8 mouse cellular contexts compared by ENCODE assay signal in the genomic region with DNA sequence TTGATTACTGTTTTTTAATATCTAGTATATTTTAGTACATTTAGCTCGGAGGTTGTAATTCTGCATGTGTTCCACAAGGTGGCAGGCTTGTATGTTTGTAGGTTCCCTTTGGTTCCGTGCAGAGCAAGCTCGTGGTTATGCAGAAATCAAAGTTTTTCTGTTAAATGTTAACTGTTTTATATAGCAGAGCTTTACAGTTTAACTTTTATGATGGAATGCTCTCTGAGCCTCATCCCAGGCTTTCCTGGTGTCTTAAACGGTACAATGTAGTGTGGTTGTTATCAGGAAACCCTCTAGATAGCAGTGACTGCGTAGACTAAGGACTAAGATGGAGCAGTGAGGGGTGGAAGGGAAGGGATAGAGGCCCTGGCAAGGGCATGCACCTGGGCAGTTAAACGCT.
DNase-seq lines count a peak whose midpoint lies in the region; ATAC-seq and TF ChIP-seq lines count a peak whose summit lies in the region.

No protein-coding gene starts in this region.

- H3K9ac ChIP-seq in midbrain, embryonic 14.5 days (replicated peaks; ENCODE audit: low read length): no peak overlapping the region
- H3K9ac ChIP-seq in midbrain, embryonic 11.5 days (ENCODE audit: low read length): no peak overlapping the region

- H3K4me1 ChIP-seq in midbrain, embryonic 14.5 days (ENCODE audit: control insufficient read depth, insufficient read depth, low read length): no peaks in the 10 kb centered on the region
- no peaks in the 10 kb centered on the region for H3K4me1 ChIP-seq in midbrain, embryonic 11.5 days (ENCODE audit: control insufficient read depth, insufficient read depth, low read length)
- peaks cover 2% of the 10 kb centered on the region; the same call in 1 of the 2 replicates for H3K4me1 ChIP-seq in cortical plate, adult 2 months (ENCODE audit: control insufficient read depth, insufficient read depth, low read length)

- DNase-seq in cerebellum, adult 18-20 months: peak; percentile 41 to 59
- DNase-seq in cerebellum, postnatal 4 days (ENCODE audit: low spot score in 2 of 2): no peak
- peak; percentile 87 for DNase-seq in midbrain, embryonic 14.5 days
- no peak for DNase-seq in midbrain, embryonic 11.5 days (ENCODE audit: low spot score, missing footprints)
- DNase-seq in mesoderm, embryonic 11.5 days (ENCODE audit: low read depth, low spot score): peak; percentile 69
- DNase-seq in right cerebral cortex, postnatal 4 days: no peak

- H3K4me2 ChIP-seq in midbrain, embryonic 14.5 days (ENCODE audit: low read length): no peak overlapping the region
- no peak overlapping the region for H3K4me2 ChIP-seq in midbrain, embryonic 11.5 days

- no peak overlapping the region for H3K27ac ChIP-seq in midbrain, embryonic 14.5 days (replicated peaks; ENCODE audit: low read depth, low read length)
- H3K27ac ChIP-seq in midbrain, embryonic 11.5 days (ENCODE audit: low read depth, low read length): no peak overlapping the region
- no peak overlapping the region for H3K27ac ChIP-seq in cortical plate, adult 2 months (ENCODE audit: insufficient read depth, low read length)

- H3K27me3 ChIP-seq in midbrain, embryonic 14.5 days (ENCODE audit: control insufficient read depth, insufficient read depth, low read length): no peaks in the 10 kb centered on the region
- no peaks in the 10 kb centered on the region for H3K27me3 ChIP-seq in midbrain, embryonic 11.5 days (ENCODE audit: control insufficient read depth, insufficient read depth, low read length)

- peak; percentile 73 for TF ChIP-seq CTCF in cortical plate, adult 2 months (IDR thresholded peaks at IDR 0.05; ENCODE audit: extremely low read depth, insufficient read depth, low read length)

- no peak for TF ChIP-seq POLR2A in cortical plate, adult 2 months (IDR thresholded peaks at IDR 0.05; ENCODE audit: extremely low read depth, insufficient read depth, low read length)

- no peak for ATAC-seq in midbrain, embryonic 14.5 days (ENCODE audit: low FRiP score, low TSS enrichment)
- ATAC-seq in midbrain, embryonic 11.5 days (ENCODE audit: low FRiP score): no peak; the same call in 1 of the 2 replicates
- ATAC-seq in inflammation-experienced regulatory T-cells, adult 6 months: peak; percentile 63

- WGBS in midbrain, embryonic 14.5 days: 41% methylated on average over 6 of the region's 6 CpGs
- WGBS in midbrain, embryonic 11.5 days: 41% methylated on average over 6 of the region's 6 CpGs

- no peak overlapping the region for H3K4me3 ChIP-seq in midbrain, embryonic 14.5 days (replicated peaks; ENCODE audit: low read depth, low read length)
- no peak overlapping the region for H3K4me3 ChIP-seq in midbrain, embryonic 11.5 days (ENCODE audit: low read depth, low read length)
- no peak overlapping the region for H3K4me3 ChIP-seq in cortical plate, adult 2 months (ENCODE audit: insufficient read depth, low read length)

- no peaks in the 10 kb centered on the region for H3K9me3 ChIP-seq in midbrain, embryonic 14.5 days (ENCODE audit: control insufficient read depth, low read length)
- H3K9me3 ChIP-seq in midbrain, embryonic 11.5 days (ENCODE audit: control insufficient read depth, low read length): no peaks in the 10 kb centered on the region

- no peaks in the 10 kb centered on the region for H3K36me3 ChIP-seq in midbrain, embryonic 14.5 days (ENCODE audit: control insufficient read depth, insufficient read depth, low read length)
- H3K36me3 ChIP-seq in midbrain, embryonic 11.5 days (ENCODE audit: control insufficient read depth, insufficient read depth, low read length): no peaks in the 10 kb centered on the region

Comparison
In these comparisons a context has a peak if more than half of its experiments do, and no peak if none do; other contexts are left out.
1. DNase-seq: peak in cerebellum, adult 18-20 months (2 of 2), midbrain, embryonic 14.5 days (single experiment) and mesoderm, embryonic 11.5 days (single experiment); none in cerebellum, postnatal 4 days (0 of 2), midbrain, embryonic 11.5 days (single experiment) and right cerebral cortex, postnatal 4 days (single experiment).